Mouse (Mus musculus): ENCODE results near the gene Tvp23b.

DNA sequence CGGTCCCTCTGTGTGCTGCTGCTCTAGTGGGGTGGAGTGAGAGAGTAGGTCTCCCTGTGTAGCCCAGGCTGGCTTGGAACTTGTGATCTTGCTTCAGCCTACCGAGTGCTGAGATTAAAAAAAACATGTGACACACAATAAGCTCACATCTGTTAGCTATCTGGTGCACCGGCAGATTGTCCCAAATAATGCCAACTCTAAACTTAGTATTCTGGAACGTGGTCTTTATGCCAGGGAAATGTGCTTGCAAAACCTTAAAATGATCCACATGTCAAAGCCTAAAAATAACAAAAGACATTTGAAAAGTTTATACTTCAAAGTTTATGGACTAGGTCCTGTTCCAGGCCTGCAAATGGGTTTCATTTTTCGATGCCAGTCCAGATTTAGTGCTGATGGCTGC, 10.1 kb upstream of the Tvp23b start:
- TF ChIP-seq CTCF (IDR thresholded peaks at IDR 0.05; ENCODE audit: extremely low read depth, insufficient read length, insufficient replicate concordance, low read depth, low read length) (no peak), POLR2A (IDR thresholded peaks at IDR 0.05; ENCODE audit: low read depth, low read length) (no peak)
